Mouse (Mus musculus) c-Kit-negative CD71-positive TER-119-positive erythroid progenitor cells, embryonic 14.5 days (primary cell): ENCODE data around the gene Irak4.
A peak's percentile ranks its signal among the peaks of the same experiment; 100 is the strongest.

Experiments used
- DNase-seq: peaks from one replicate; pipeline ENCODE4 v3.0.0-alpha.2; 2013; ENCODE audit warnings: low read depth, low spot score

The Irak4 gene

GRCm38 (mm10) chr15:94558895-94559656, 15.6 kb downstream of the Irak4 start:
- no peak for DNase-seq

- no peak for DNase-seq
These were observed 21.5 kb downstream of the Irak4 start for GRCm38 (mm10) chr15:94564909-94565308.

- DNase-seq: no peak
These were observed 22.4 kb downstream of the Irak4 start for GRCm38 (mm10) chr15:94565854-94566253.

GRCm38 (mm10) chr15:94568496-94569182, 25.2 kb downstream of the Irak4 start:
- no peak for DNase-seq

GRCm38 (mm10) chr15:94571501-94571900, 28.1 kb downstream of the Irak4 start:
- DNase-seq: no peak

- DNase-seq: no peak
These were observed 29.3 kb downstream of the Irak4 start for GRCm38 (mm10) chr15:94572746-94573145.

- DNase-seq: no peak
These were observed 31.3 kb downstream of the Irak4 start for GRCm38 (mm10) chr15:94574566-94575268.

- DNase-seq: no peak
These were observed 38.7 kb downstream of the Irak4 start for GRCm38 (mm10) chr15:94582000-94582593.

- DNase-seq: no peak
These were observed 39.7 kb downstream of the Irak4 start for GRCm38 (mm10) chr15:94583153-94583552.

- no peak for DNase-seq
These were observed 41.3 kb downstream of the Irak4 start for GRCm38 (mm10) chr15:94584738-94585137.

- DNase-seq: no peak
These were observed 44.6 kb downstream of the Irak4 start for GRCm38 (mm10) chr15:94587826-94588715.

- DNase-seq: peak; percentile 93
These were observed 46.0 kb downstream of the Irak4 start, which contains the start of gene Twf1 for GRCm38 (mm10) chr15:94589219-94590075. Gene Twf1 (minus strand): TSS chr15:94589889.

- no peak for DNase-seq
These were observed 46.6 kb downstream of the Irak4 start for GRCm38 (mm10) chr15:94590083-94590482.

- no peak for DNase-seq
These were observed 47.9 kb downstream of the Irak4 start for GRCm38 (mm10) chr15:94591356-94591755.

- DNase-seq: no peak
These were observed 50.1 kb downstream of the Irak4 start for GRCm38 (mm10) chr15:94593586-94593985.

- DNase-seq: no peak
These were observed 56.8 kb downstream of the Irak4 start for GRCm38 (mm10) chr15:94600145-94600707.

GRCm38 (mm10) chr15:94601339-94601738, 57.9 kb downstream of the Irak4 start:
- no peak for DNase-seq

- DNase-seq: no peak
These were observed 59.0 kb downstream of the Irak4 start for GRCm38 (mm10) chr15:94602441-94602840.

- no peak for DNase-seq
These were observed 64.3 kb downstream of the Irak4 start for GRCm38 (mm10) chr15:94607768-94608167.

GRCm38 (mm10) chr15:94616036-94616435, 72.6 kb downstream of the Irak4 start:
- DNase-seq: peak; percentile 2
